Mouse (Mus musculus): ENCODE measurements around the gene Smug1. TPM values are rescaled to one million over a fixed set of nuclear protein-coding genes. Genes with fewer than 3 reads are reported as not detected.

Gene Smug1
- polyA plus RNA-seq, 1 experiment from 2014 or later: 25.1 TPM

GRCm38 (mm10) chr15:103134277-103135086, 32.4 kb downstream of the Smug1 start:
- H3K36me3 ChIP-seq (ENCODE audit: control insufficient read depth, insufficient read depth, low read length): no peaks in the 10 kb centered on the region
- H3K27ac ChIP-seq (ENCODE audit: low read depth, low read length): peak overlapping the region; percentile 78
- H3K4me1 ChIP-seq (ENCODE audit: control insufficient read depth, insufficient read depth, low read depth, low read length): peaks cover 25% of the 10 kb centered on the region
- H3K9ac ChIP-seq (ENCODE audit: low read depth, low read length): peak overlapping the region; percentile 15; the same call in 1 of the 2 replicates
- no peaks in the 10 kb centered on the region for H3K9me3 ChIP-seq (ENCODE audit: control insufficient read depth, low read length)
- no peaks in the 10 kb centered on the region for H3K27me3 ChIP-seq (replicated peaks; ENCODE audit: control insufficient read depth, insufficient read depth, low read length)
- WGBS: 25% methylated on average over 5 of the region's 5 CpGs
- H3K4me2 ChIP-seq (ENCODE audit: low read length): no peak overlapping the region
- no peak overlapping the region for H3K4me3 ChIP-seq (ENCODE audit: low read length)
- ATAC-seq: peak; percentile 53

DNA sequence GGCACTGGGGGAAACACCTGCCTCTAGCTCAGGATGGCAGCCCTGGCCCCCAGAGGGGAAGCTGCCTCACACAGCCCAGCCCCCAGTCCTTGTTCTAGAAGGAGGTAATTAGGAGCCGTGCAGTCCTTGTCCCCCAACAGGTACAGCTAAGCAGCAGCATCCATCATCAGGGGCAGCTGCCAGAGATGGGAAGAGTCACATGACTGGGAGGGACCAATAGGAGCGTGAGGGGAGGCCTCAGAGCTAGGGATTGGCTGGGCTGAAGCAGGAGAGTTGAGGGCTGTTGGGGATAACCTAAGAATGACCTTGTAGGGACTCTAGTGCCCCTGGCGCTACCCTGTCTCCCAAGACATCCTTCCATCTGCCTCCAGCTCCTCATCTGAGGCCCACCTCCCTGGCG, 33.1 kb downstream of the Smug1 start:
- Histone ChIP-seq H3K27me3 (replicated peaks; ENCODE audit: control insufficient read depth, insufficient read depth, low read length) (no peaks in the 10 kb centered on the region), H3K27ac (ENCODE audit: low read depth, low read length) (peak overlapping the region; percentile 78), H3K9me3 (ENCODE audit: control insufficient read depth, low read length) (no peaks in the 10 kb centered on the region), H3K9ac (ENCODE audit: low read depth, low read length) (0 out of 2 replicates have a peak overlapping the region, but pooled peaks have one; percentile 43), H3K4me1 (ENCODE audit: control insufficient read depth, insufficient read depth, low read depth, low read length) (peaks cover 25% of the 10 kb centered on the region), H3K4me2 (ENCODE audit: low read length) (no peak overlapping the region), H3K4me3 (ENCODE audit: low read length) (no peak overlapping the region), H3K36me3 (ENCODE audit: control insufficient read depth, insufficient read depth, low read length) (no peaks in the 10 kb centered on the region)
- ATAC-seq: peak; percentile 69
- 8% methylated on average over 4 of the region's 4 CpGs for whole genome bisulfite sequencing

- H3K9ac ChIP-seq (ENCODE audit: low read depth, low read length): no peak overlapping the region
- 39% methylated on average over 1 of the region's 1 CpGs for WGBS
- H3K27me3 ChIP-seq (replicated peaks; ENCODE audit: control insufficient read depth, insufficient read depth, low read length): no peaks in the 10 kb centered on the region
- no peaks in the 10 kb centered on the region for H3K9me3 ChIP-seq (ENCODE audit: control insufficient read depth, low read length)
- peaks cover 24% of the 10 kb centered on the region for H3K4me1 ChIP-seq (ENCODE audit: control insufficient read depth, insufficient read depth, low read depth, low read length)
- no peak overlapping the region for H3K4me2 ChIP-seq (ENCODE audit: low read length)
- H3K36me3 ChIP-seq (ENCODE audit: control insufficient read depth, insufficient read depth, low read length): no peaks in the 10 kb centered on the region
- no peak for ATAC-seq
- H3K27ac ChIP-seq (ENCODE audit: low read depth, low read length): no peak overlapping the region
- H3K4me3 ChIP-seq (ENCODE audit: low read length): no peak overlapping the region
These were observed 36.2 kb downstream of the Smug1 start for GRCm38 (mm10) chr15:103130729-103131128.

GRCm38 (mm10) chr15:103129289-103129688, 37.6 kb downstream of the Smug1 start:
- Histone ChIP-seq H3K36me3 (ENCODE audit: control insufficient read depth, insufficient read depth, low read length) (no peaks in the 10 kb centered on the region), H3K4me3 (ENCODE audit: low read length) (no peak overlapping the region), H3K4me2 (ENCODE audit: low read length) (no peak overlapping the region), H3K9ac (ENCODE audit: low read depth, low read length) (no peak overlapping the region), H3K9me3 (ENCODE audit: control insufficient read depth, low read length) (no peaks in the 10 kb centered on the region), H3K27me3 (replicated peaks; ENCODE audit: control insufficient read depth, insufficient read depth, low read length) (no peaks in the 10 kb centered on the region), H3K27ac (ENCODE audit: low read depth, low read length) (no peak overlapping the region), H3K4me1 (ENCODE audit: control insufficient read depth, insufficient read depth, low read depth, low read length) (peaks cover 10% of the 10 kb centered on the region)
- WGBS: 34% methylated on average over 6 of the region's 6 CpGs
- ATAC-seq: no peak

- Histone ChIP-seq H3K27ac (ENCODE audit: low read depth, low read length) (no peak overlapping the region), H3K4me3 (ENCODE audit: low read length) (no peak overlapping the region), H3K9ac (ENCODE audit: low read depth, low read length) (no peak overlapping the region), H3K4me2 (ENCODE audit: low read length) (no peak overlapping the region), H3K36me3 (ENCODE audit: control insufficient read depth, insufficient read depth, low read length) (no peaks in the 10 kb centered on the region), H3K27me3 (replicated peaks; ENCODE audit: control insufficient read depth, insufficient read depth, low read length) (no peaks in the 10 kb centered on the region), H3K4me1 (ENCODE audit: control insufficient read depth, insufficient read depth, low read depth, low read length) (no peaks in the 10 kb centered on the region; the same call in none of the 2 replicates), H3K9me3 (ENCODE audit: control insufficient read depth, low read length) (no peaks in the 10 kb centered on the region)
- WGBS: 69% methylated on average over 1 of the region's 1 CpGs
- ATAC-seq: no peak
These were observed 38.6 kb downstream of the Smug1 start for GRCm38 (mm10) chr15:103128056-103128833.

- H3K9me3 ChIP-seq (ENCODE audit: control insufficient read depth, low read length): no peaks in the 10 kb centered on the region
- no peak overlapping the region for H3K27ac ChIP-seq (ENCODE audit: low read depth, low read length)
- no peaks in the 10 kb centered on the region for H3K36me3 ChIP-seq (ENCODE audit: control insufficient read depth, insufficient read depth, low read length)
- H3K27me3 ChIP-seq (replicated peaks; ENCODE audit: control insufficient read depth, insufficient read depth, low read length): no peaks in the 10 kb centered on the region
- no peak overlapping the region for H3K9ac ChIP-seq (ENCODE audit: low read depth, low read length)
- peaks cover 4% of the 10 kb centered on the region for H3K4me1 ChIP-seq (ENCODE audit: control insufficient read depth, insufficient read depth, low read depth, low read length)
- H3K4me3 ChIP-seq (ENCODE audit: low read length): no peak overlapping the region
- no peak overlapping the region for H3K4me2 ChIP-seq (ENCODE audit: low read length)
- 81% methylated on average over 5 of the region's 5 CpGs for WGBS
- ATAC-seq: no peak
These were observed 40.9 kb downstream of the Smug1 start for GRCm38 (mm10) chr15:103125982-103126381.

- Histone ChIP-seq H3K27me3 (replicated peaks; ENCODE audit: control insufficient read depth, insufficient read depth, low read length) (no peaks in the 10 kb centered on the region), H3K9ac (ENCODE audit: low read depth, low read length) (no peak overlapping the region), H3K9me3 (ENCODE audit: control insufficient read depth, low read length) (no peaks in the 10 kb centered on the region), H3K4me2 (ENCODE audit: low read length) (no peak overlapping the region), H3K36me3 (ENCODE audit: control insufficient read depth, insufficient read depth, low read length) (no peaks in the 10 kb centered on the region), H3K27ac (ENCODE audit: low read depth, low read length) (no peak overlapping the region), H3K4me3 (ENCODE audit: low read length) (no peak overlapping the region), H3K4me1 (ENCODE audit: control insufficient read depth, insufficient read depth, low read depth, low read length) (peaks cover 7% of the 10 kb centered on the region)
- ATAC-seq: no peak
- 67% methylated on average over 1 of the region's 1 CpGs for WGBS
These were observed 42.6 kb downstream of the Smug1 start for GRCm38 (mm10) chr15:103124254-103124653.

GRCm38 (mm10) chr15:103123343-103123742, 43.5 kb downstream of the Smug1 start:
- Histone ChIP-seq H3K27ac (ENCODE audit: low read depth, low read length) (no peak overlapping the region), H3K9ac (ENCODE audit: low read depth, low read length) (no peak overlapping the region), H3K4me3 (ENCODE audit: low read length) (no peak overlapping the region), H3K9me3 (ENCODE audit: control insufficient read depth, low read length) (no peaks in the 10 kb centered on the region), H3K4me2 (ENCODE audit: low read length) (no peak overlapping the region), H3K36me3 (ENCODE audit: control insufficient read depth, insufficient read depth, low read length) (no peaks in the 10 kb centered on the region), H3K27me3 (replicated peaks; ENCODE audit: control insufficient read depth, insufficient read depth, low read length) (no peaks in the 10 kb centered on the region), H3K4me1 (ENCODE audit: control insufficient read depth, insufficient read depth, low read depth, low read length) (peaks cover 7% of the 10 kb centered on the region)
- 50% methylated on average over 8 of the region's 8 CpGs for WGBS
- ATAC-seq: 0 out of 2 replicates have a peak, but pooled peaks have one; percentile 5

GRCm38 (mm10) chr15:103122372-103122771, 44.5 kb downstream of the Smug1 start:
- Histone ChIP-seq H3K4me2 (ENCODE audit: low read length) (no peak overlapping the region), H3K27ac (ENCODE audit: low read depth, low read length) (no peak overlapping the region), H3K9ac (ENCODE audit: low read depth, low read length) (no peak overlapping the region), H3K9me3 (ENCODE audit: control insufficient read depth, low read length) (no peaks in the 10 kb centered on the region), H3K36me3 (ENCODE audit: control insufficient read depth, insufficient read depth, low read length) (no peaks in the 10 kb centered on the region), H3K27me3 (replicated peaks; ENCODE audit: control insufficient read depth, insufficient read depth, low read length) (no peaks in the 10 kb centered on the region), H3K4me3 (ENCODE audit: low read length) (no peak overlapping the region), H3K4me1 (ENCODE audit: control insufficient read depth, insufficient read depth, low read depth, low read length) (peaks cover 7% of the 10 kb centered on the region)
- ATAC-seq: peak; percentile 12; the same call in 1 of the 2 replicates
- WGBS: 35% methylated on average over 2 of the region's 2 CpGs

All from hindbrain, embryonic 16.5 days (tissue).